Mouse (Mus musculus) left cerebral cortex, adult 8-10 months (tissue): ENCODE data around the gene Cfap61. TPM values are rescaled to one million over a fixed set of nuclear protein-coding genes. Genes with fewer than 3 reads are reported as not detected.

Experiments
- DNase-seq, 2 experiments: peaks; one replicate each; pipeline ENCODE4 v3.0.0; 2022; ENCODE audit warnings: low spot score in 2 of 2
- total RNA-seq, 4 experiments: library from RNA; stranded (reverse); gene quantifications; 2 replicates each; pipeline ENCODE4 v1.2.4; 2022

The Cfap61 gene
- total RNA-seq, 4 experiments from 2014 or later = 3.1 to 4.0 (median 3.6) TPM

DNA sequence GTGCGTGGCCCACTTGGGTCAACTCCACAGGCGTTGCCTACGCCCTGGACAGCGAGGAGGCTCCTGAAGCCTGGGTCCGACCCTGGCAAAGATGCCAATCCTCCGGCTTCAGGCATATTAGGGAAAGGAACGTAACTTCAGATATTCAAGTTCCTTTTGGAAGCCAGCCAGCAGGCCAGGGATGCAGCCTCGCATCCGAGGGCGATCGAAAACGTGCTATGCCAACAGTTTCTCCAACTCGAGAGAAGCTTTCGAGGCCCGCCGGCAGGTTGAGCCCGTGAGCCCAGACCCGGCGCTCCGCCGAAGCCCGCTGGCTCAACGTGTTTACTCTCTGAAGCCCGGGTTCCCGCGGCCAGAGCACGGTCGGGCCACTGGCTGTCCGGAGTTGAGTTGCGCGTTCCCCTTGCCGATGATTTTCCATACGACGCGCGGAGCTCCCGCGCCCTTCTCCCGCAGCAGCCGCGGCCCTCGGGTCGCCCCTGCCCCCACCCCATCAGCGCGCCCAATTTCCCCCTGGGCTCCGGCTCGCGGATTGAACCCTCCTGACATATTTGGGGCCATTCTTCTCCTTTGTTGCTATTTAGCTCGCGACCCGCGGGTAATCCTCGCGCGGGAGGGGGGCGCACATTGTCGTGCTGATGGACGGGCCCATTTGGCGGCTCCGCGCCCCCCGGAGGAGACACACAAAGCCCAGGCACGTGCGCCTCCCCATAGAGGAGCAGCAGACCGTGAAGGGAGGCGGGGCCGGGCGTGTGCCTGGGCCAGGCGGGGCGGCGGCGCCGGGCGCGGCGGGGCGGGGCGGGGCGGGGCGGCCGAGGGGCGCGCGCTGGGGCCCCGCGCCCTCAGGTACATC is 286.7 kb downstream of the Cfap61 start, which contains the start of gene Insm1:
Gene Insm1, plus strand, starts transcription at position 846 of the 853 bp plus-strand sequence.
- peak; percentile 41 to 43 for DNase-seq

DNA sequence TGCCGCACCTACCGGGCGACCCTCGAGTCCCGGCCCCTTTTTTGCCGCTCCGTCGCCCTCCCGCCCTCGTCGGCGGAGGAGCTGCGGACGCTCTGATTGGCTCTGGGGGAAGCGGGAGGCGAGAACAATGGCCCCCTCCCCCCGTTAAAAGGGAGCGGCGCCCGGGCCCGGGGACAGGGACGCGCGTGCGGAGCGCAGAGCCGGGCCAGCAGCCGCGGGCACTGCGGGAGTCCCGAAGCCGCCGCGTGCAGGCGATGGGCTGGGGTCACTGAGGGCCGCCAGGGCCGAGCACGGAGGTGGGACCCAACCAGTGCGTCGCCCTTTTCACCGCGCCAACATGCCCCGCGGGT is 287.3 kb downstream of the Cfap61 start:
- DNase-seq = peak; percentile 40 to 51

DNA sequence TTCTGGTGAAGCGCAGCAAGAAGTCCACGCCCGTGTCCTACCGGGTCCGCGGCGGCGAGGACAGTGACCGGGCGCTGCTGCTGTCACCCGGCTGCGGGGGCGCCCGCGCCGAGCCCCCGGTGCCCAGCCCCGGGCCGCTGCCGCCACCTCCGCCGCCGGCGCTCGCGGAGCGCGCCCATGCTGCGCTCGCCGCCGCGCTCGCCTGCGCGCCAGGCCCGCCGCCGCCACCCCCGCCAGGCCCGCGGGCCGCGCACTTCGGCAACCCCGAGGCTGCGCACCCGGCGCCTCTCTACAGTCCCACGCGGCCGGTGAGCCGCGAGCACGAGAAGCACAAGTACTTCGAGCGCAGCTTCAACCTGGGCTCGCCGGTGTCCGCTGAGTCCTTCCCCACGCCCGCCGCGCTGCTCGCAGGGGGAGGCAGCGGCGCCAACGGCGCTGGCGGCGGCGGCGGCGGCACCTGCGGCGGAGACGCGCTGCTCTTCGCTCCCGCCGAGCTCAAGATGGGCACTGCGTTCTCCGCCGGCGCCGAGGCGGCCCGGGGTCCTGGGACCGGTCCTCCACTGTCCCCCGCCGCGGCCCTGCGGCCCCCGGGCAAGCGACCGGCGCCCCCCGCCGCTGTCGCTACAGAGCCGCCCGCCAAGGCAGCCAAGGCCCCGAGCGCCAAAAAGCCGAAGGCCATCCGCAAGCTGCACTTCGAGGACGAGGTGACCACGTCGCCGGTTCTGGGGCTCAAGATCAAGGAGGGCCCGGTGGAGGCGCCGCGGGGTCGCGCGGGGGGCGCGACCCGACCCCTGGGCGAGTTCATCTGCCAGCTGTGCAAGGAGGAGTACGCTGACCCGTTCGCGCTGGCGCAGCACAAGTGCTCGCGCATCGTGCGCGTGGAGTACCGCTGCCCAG is 287.9 kb downstream of the Cfap61 start:
- peak; percentile 21 to 35 for DNase-seq

GRCm38 (mm10) chr2:146223176-146223905 is 288.8 kb downstream of the Cfap61 start:
- peak in 1 of 2 experiments; percentile 28 for DNase-seq

DNA sequence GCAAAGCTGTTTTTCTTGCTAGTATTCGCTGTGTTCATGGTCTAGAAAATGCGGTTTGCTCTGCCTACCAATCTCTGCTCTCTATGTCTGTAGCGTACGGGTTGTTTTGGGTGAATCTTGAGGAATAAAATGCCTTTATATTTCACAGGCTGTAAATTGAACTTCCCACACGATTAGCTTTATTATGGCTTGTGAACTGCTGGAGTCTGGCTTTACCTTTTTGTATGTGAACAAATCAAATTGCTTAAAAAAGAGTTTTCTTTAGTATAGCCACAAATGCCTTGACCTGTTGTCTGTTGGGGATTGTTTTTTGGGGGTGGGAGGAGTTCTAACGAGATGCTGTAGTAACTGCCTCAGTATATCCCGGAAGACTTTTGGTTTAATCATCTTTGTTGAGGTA is 289.6 kb downstream of the Cfap61 start:
- no peak for DNase-seq

- no peak for DNase-seq
Observed at GRCm38 (mm10) chr2:146225818-146226217, 291.2 kb downstream of the Cfap61 start.

DNA sequence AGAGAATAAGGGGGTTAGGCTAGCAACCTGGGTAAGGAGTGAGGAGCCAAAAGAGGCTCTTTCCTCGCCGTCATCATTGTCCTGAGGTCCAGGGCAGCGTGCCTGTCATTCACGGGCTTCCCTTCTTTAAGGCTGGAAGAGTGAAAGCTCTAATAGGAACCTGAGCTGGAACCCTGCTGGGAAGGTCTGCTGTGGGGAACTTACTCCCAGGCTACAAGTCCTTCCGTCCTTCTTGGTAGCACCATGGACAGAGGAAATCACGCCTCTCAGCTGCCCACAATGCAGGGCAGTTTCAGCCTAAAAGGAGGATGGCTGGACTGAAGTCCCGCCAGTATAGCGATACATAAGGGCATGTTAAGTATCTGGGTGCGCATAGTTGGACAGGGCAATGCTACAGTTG is 291.9 kb downstream of the Cfap61 start:
- DNase-seq = no peak

DNA sequence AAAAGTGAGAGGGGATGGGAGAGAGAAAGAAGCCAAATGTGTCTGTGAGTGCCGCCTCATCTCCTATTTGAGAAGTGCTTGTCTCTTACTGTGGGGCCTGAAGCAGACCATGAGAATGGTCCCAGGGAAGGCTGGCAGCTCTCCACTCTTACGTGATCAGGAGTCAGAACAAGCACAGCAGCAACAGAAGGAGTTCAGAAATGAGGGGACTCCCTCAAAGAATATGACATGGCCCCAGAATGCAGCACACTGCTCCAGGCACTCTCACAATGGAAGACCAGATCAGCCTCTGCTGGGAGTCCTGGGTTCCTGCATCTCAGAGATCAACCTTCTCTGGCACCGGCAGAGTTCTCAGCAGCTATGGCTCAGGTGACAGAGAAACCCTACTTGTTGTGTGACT is 293.1 kb downstream of the Cfap61 start:
- no peak for DNase-seq

DNA sequence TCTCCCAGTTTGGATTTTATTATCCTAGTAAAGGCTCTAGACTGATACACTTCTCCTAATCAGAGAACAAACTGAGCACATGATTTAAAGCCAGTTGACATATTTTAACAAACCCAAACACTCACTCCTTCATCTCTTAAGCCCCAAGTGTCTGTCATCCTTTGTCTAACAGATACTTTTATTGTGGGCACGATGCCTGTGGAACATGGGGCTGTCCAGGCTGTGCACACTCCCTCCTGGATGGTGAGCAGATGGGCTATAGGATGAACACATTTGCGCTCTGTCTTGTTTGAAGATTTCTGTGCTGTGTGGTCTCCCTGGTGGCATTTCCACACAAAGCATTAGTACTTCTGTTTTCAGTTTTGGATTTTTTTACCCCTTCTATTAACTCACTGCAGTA is 293.9 kb downstream of the Cfap61 start:
- DNase-seq = no peak

DNA sequence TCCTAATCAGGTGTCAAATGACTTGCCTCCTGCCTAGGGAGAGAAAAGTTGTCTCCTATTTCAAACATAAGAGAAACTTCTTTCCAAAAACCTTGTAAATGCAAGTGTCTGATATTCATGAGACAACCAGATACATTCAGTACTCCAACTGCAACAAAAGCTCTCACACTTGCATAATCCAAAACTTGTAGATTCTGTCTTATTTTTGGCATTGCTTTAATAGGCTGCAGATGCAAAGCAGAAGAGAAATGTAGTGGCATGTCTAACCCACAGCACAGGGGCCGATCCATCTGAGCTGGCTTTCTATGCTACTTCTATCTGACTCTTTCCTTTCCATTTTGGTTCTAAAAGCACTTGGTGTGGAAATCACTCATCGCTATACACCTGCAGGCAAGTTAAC is 296.9 kb downstream of the Cfap61 start:
- DNase-seq = no peak

- no peak for DNase-seq
Observed at GRCm38 (mm10) chr2:146239196-146239747, 304.7 kb downstream of the Cfap61 start.

DNA sequence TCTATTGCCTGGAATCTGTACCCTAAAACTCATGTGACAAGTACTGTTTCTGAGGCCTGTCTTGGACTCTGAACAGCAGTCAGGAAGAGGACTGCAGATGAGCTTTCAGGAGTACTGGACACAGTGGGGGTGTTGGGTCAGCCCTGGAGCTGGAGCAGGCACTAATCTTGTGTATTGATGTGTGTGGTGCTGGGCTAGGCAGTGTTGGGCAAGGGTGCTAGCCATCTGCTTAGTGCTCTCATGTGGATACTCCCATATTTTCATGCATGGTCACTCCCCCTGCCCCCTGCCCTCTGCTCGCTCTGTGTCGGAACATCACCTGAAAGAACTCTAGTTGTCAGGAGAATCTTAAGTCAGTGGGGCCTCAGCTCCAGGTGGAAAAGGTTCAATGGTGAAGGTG is 309.5 kb downstream of the Cfap61 start:
- no peak for DNase-seq

DNA sequence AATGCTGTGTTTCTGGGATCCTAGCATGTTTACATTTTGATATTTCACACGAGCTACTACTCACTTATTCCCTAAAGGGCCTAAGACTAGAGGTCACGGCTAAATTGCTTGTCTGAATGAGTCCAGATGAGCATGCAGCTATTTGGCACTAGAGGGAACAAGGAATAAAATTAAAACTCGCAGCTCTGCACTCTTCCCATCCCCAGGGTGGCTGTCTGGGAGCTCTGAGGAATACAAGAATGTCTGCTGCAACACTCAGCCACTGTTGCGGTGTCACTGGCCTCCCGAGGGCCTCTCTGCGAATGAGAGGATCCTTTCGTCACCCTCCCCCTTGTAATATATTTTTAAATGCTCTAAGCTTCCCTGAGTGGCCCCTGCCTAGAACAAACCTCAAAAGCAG is 310.8 kb downstream of the Cfap61 start:
- no peak for DNase-seq

- peak in 1 of 2 experiments; percentile 37 for DNase-seq
Observed at GRCm38 (mm10) chr2:146246409-146247075, 312.0 kb downstream of the Cfap61 start.

DNA sequence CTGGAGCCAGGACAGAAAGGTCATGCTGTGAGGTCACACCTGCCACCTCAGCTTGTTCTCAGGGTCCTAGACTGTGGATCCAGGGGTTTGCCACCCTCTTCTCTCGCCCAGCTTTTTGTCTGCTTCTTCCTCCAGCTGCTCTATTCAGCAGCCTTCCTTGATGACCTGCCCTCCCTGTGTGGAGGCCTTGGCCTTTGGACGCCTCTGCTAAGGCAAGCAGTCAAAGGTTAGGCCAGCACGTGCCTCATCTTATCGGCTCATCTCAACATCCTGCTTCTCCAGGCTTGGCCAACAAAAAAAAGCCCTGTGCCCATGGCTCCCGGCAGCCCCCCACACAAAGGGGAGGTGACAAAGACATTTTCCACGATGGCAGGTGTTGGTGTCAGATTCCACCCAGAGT is 313.0 kb downstream of the Cfap61 start:
- no peak for DNase-seq

DNA sequence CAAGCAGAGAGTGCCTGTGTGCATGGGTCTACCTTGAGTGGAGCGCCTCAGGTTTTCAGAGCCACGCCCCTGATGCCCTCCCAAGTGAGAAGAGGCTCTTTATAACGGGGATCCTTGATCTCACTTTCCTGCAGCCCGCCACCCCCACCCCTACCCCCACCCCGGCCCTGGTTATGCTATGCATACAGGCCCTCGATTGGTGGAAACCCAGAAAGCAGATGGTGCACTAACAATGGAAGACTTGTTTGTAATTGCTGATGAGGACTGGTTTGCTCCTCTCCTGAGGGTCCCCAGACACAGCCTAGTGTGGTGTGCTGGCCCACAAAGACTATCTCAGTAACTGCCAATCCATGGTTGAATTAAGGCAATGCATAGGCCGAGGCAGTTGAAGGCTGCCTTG is 314.4 kb downstream of the Cfap61 start:
- no peak for DNase-seq

DNA sequence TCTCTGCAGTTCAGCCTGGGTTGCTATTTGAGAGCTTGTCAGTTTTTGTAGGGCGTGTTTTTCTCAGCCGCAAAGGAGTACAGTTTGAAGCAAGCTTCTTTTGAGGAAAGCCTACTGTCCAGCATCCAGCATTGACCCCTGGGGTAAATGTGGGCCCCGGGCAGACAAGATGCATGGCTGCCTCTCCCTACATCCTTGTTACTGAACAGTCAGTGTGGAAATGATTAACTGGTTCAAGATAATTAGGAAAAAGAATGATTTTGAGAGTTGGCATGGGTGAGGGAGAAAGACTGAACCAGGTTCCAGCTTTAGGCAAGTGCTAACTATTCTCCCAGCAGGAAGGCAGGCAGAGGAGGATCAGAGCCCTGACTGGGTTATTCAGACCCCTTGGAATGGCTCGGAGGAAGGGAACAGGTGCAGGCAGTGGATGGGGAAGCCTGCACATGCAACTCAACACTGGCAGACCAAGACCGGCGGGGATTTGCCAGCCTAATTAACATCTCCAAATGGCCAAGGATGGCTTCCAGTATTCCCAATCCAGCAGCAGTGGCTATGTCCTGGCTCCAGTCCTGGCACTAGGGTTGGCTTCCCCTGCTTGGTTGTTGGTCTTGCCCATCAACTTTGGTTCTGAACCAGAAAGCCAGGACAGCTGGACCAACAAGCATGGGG is 315.8 kb downstream of the Cfap61 start:
- DNase-seq = no peak

GRCm38 (mm10) chr2:146254387-146254786 is 319.8 kb downstream of the Cfap61 start:
- DNase-seq = no peak

GRCm38 (mm10) chr2:146255636-146256035 is 321.1 kb downstream of the Cfap61 start:
- no peak for DNase-seq

GRCm38 (mm10) chr2:146256321-146256875 is 321.8 kb downstream of the Cfap61 start:
- no peak for DNase-seq
